Mouse (Mus musculus): ENCODE results near the gene Slc17a1.
A peak's percentile ranks its signal among the peaks of the same experiment; 100 is the strongest.

Gene Slc17a1

GRCm38 (mm10) chr13:23867405-23867804, at the start of gene Slc17a1:
Gene Slc17a1 (plus strand): TSS chr13:23867750.
- DNase-seq (ENCODE audit: inconsistent age in 2 of 2, low spot score in 1 of 2), result no peak

GRCm38 (mm10) chr13:23820179-23820940, 47.2 kb upstream of the Slc17a1 start:
- DNase-seq (ENCODE audit: inconsistent age in 2 of 2, low spot score in 1 of 2), result no peak

- no peak for DNase-seq (ENCODE audit: inconsistent age in 2 of 2, low spot score in 1 of 2)
Measured at GRCm38 (mm10) chr13:23822213-23822612, 45.3 kb upstream of the Slc17a1 start.

GRCm38 (mm10) chr13:23826606-23827005, 40.9 kb upstream of the Slc17a1 start:
- no peak for DNase-seq (ENCODE audit: inconsistent age in 2 of 2, low spot score in 1 of 2)

GRCm38 (mm10) chr13:23833053-23833452, 34.5 kb upstream of the Slc17a1 start:
- peak; percentile 48 to 82 for DNase-seq (ENCODE audit: inconsistent age in 2 of 2, low spot score in 1 of 2)

- peak; percentile 27 to 38 for DNase-seq (ENCODE audit: inconsistent age in 2 of 2, low spot score in 1 of 2)
Measured at GRCm38 (mm10) chr13:23834836-23835235, 32.7 kb upstream of the Slc17a1 start.

GRCm38 (mm10) chr13:23836630-23837029, 30.9 kb upstream of the Slc17a1 start:
- DNase-seq (ENCODE audit: inconsistent age in 2 of 2, low spot score in 1 of 2), result peak; percentile 55 to 88

- no peak for DNase-seq (ENCODE audit: inconsistent age in 2 of 2, low spot score in 1 of 2)
Measured at GRCm38 (mm10) chr13:23839308-23839707, 28.2 kb upstream of the Slc17a1 start, which contains the start of gene Slc17a3. Gene Slc17a3 (plus strand): TSS chr13:23839434.

- DNase-seq (ENCODE audit: inconsistent age in 2 of 2, low spot score in 1 of 2), result no peak
Measured at GRCm38 (mm10) chr13:23845851-23846250, 21.7 kb upstream of the Slc17a1 start.

- DNase-seq (ENCODE audit: inconsistent age in 2 of 2, low spot score in 1 of 2), result no peak
Measured at GRCm38 (mm10) chr13:23849299-23849698, 18.3 kb upstream of the Slc17a1 start.

GRCm38 (mm10) chr13:23856401-23856800, 11.1 kb upstream of the Slc17a1 start:
- DNase-seq (ENCODE audit: inconsistent age in 2 of 2, low spot score in 1 of 2), result no peak

GRCm38 (mm10) chr13:23861815-23862214, 5.7 kb upstream of the Slc17a1 start:
- DNase-seq (ENCODE audit: inconsistent age in 2 of 2, low spot score in 1 of 2), result no peak

- no peak for DNase-seq (ENCODE audit: inconsistent age in 2 of 2, low spot score in 1 of 2)
Measured at GRCm38 (mm10) chr13:23864711-23865110, 2.8 kb upstream of the Slc17a1 start.

GRCm38 (mm10) chr13:23866086-23866710, 1.4 kb upstream of the Slc17a1 start:
- DNase-seq (ENCODE audit: inconsistent age in 2 of 2, low spot score in 1 of 2), result no peak

GRCm38 (mm10) chr13:23867000-23867399, 550 bp upstream of the Slc17a1 start:
- no peak for DNase-seq (ENCODE audit: inconsistent age in 2 of 2, low spot score in 1 of 2)

GRCm38 (mm10) chr13:23868790-23869533, 1.4 kb downstream of the Slc17a1 start:
- no peak for DNase-seq (ENCODE audit: inconsistent age in 2 of 2, low spot score in 1 of 2)

GRCm38 (mm10) chr13:23869996-23870395, 2.4 kb downstream of the Slc17a1 start:
- no peak for DNase-seq (ENCODE audit: inconsistent age in 2 of 2, low spot score in 1 of 2)

- DNase-seq (ENCODE audit: inconsistent age in 2 of 2, low spot score in 1 of 2), result no peak
Measured at GRCm38 (mm10) chr13:23873141-23873540, 5.6 kb downstream of the Slc17a1 start.

- no peak for DNase-seq (ENCODE audit: inconsistent age in 2 of 2, low spot score in 1 of 2)
Measured at GRCm38 (mm10) chr13:23879106-23879505, 11.6 kb downstream of the Slc17a1 start.

- no peak for DNase-seq (ENCODE audit: inconsistent age in 2 of 2, low spot score in 1 of 2)
Measured at GRCm38 (mm10) chr13:23879636-23880035, 12.1 kb downstream of the Slc17a1 start.

GRCm38 (mm10) chr13:23885540-23885939, 18.0 kb downstream of the Slc17a1 start:
- peak in 1 of 2 experiments; percentile 44 for DNase-seq (ENCODE audit: inconsistent age in 2 of 2, low spot score in 1 of 2)

Data from adrenal gland, adult (tissue).